Mouse (Mus musculus): ENCODE results near the gene Ndufaf8. TPM values are rescaled to one million over a fixed set of nuclear protein-coding genes. Genes with fewer than 3 reads are reported as not detected.
A peak's percentile ranks its signal among the peaks of the same experiment; 100 is the strongest.

Ndufaf8 gene
- polyA plus RNA-seq, 1 experiment from 2014 or later: 67.0 TPM

DNA sequence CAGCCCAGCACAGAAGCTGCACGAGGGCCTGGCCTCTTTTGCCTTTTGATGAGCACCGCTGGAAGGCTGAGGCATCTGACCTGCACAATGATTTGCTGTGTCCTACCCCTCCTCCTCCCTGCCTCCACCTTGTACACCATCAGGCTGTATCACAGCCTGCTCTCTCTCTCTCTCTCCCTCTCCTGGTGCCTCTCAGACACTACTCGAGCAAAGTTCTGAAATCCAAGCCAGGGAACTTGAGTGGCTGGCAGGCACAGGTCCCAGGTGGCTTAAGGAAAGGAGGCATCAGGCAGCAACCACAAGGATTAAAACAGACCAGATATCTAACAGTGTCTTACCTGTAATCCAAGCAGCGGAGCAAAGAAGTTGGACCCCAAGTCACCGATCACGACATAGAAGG lies 41.5 kb downstream of the Ndufaf8 start:
- Histone ChIP-seq H3K9ac (no peak overlapping the region), H3K4me1 (peaks cover 22% of the 10 kb centered on the region), H3K36me3 (peaks cover 33% of the 10 kb centered on the region), H3K27ac (no peak overlapping the region), H3K9me3 (no peaks in the 10 kb centered on the region), H3K27me3 (no peaks in the 10 kb centered on the region), H3K4me2 (no peak overlapping the region), H3K4me3 (no peak overlapping the region)
- 74% methylated on average over 6 of the region's 6 CpGs for WGBS
- ATAC-seq (ENCODE audit: insufficient number of reproducible peaks, low FRiP score, low TSS enrichment, low read depth): no peak

DNA sequence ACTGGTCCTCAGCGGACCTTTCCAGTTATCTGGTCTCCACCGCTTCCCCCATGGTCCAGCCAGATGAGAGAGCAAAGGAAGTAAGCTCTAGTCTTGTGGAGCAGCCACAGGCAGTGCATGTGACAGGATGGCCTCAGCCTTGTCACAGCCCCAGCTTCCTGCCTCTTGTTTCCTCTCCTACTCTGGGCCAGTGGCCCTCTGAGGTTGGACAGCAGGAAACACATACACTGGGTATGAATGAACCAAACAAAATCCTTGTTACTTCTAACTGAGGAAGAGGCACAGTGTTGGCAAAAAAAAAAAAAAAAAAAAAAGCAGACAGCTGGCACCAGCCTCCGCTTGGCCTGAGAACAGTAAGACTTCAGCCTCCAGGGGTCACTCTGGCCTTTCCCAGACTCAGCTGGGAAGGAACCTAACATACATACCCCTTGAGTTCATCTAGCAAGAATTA lies 43.9 kb downstream of the Ndufaf8 start:
- peak overlapping the region; percentile 63 for H3K27ac ChIP-seq
- H3K9me3 ChIP-seq: no peaks in the 10 kb centered on the region
- ATAC-seq (ENCODE audit: insufficient number of reproducible peaks, low FRiP score, low TSS enrichment, low read depth): 0 out of 2 replicates have a peak, but pooled peaks have one; percentile 46
- H3K9ac ChIP-seq: no peak overlapping the region
- no peaks in the 10 kb centered on the region for H3K27me3 ChIP-seq
- no peak overlapping the region for H3K4me3 ChIP-seq
- WGBS: 84% methylated on average over 3 of the region's 3 CpGs
- H3K4me1 ChIP-seq: peaks cover 13% of the 10 kb centered on the region
- H3K4me2 ChIP-seq: no peak overlapping the region
- peaks cover 37% of the 10 kb centered on the region; the same call in 1 of the 2 replicates for H3K36me3 ChIP-seq

DNA sequence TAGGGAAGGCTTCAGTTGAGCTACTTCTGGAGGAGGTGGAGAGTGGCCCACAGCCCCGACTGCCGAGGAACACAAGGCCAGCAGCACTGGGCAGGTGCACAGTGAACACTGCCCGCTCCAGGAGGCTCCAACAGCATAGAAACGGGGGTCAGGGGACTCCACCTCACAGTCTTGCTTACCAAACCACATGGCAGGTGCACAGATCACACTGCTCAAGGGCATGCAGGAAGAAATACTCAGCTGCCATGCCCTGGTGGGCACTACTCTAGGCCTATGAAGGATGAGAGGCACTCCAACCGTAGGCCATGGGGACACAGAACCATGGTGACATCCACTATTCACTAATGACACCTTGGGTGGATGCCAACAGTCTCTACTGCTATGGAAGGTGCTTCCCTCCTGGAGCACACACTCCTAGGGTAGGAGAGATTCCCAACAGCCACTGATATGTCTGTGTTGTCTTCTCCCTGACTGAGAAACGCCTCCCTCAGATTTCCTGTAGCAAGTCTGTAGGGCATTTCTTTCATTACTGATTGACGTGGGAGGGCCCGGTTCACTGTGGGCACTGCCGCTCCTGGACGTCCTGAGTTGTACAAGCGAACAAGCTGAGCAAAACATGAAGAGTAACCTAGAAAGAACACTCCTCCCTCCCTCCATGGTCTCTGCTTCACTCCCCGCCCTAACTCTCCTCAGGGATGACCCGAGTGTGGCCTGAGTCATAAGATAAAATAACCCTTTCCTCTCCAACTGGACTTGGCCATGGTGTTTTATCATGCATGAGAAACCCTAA lies 45.2 kb downstream of the Ndufaf8 start:
- Histone ChIP-seq H3K36me3 (peaks cover 29% of the 10 kb centered on the region; the same call in 1 of the 2 replicates), H3K9ac (no peak overlapping the region), H3K27me3 (no peaks in the 10 kb centered on the region), H3K4me1 (peaks cover 9% of the 10 kb centered on the region; the same call in 1 of the 2 replicates), H3K9me3 (no peaks in the 10 kb centered on the region), H3K4me2 (no peak overlapping the region), H3K4me3 (no peak overlapping the region), H3K27ac (peak overlapping the region; percentile 0; the same call in 1 of the 2 replicates)
- WGBS: 76% methylated on average over 13 of the region's 13 CpGs
- no peak for ATAC-seq (ENCODE audit: insufficient number of reproducible peaks, low FRiP score, low TSS enrichment, low read depth)

DNA sequence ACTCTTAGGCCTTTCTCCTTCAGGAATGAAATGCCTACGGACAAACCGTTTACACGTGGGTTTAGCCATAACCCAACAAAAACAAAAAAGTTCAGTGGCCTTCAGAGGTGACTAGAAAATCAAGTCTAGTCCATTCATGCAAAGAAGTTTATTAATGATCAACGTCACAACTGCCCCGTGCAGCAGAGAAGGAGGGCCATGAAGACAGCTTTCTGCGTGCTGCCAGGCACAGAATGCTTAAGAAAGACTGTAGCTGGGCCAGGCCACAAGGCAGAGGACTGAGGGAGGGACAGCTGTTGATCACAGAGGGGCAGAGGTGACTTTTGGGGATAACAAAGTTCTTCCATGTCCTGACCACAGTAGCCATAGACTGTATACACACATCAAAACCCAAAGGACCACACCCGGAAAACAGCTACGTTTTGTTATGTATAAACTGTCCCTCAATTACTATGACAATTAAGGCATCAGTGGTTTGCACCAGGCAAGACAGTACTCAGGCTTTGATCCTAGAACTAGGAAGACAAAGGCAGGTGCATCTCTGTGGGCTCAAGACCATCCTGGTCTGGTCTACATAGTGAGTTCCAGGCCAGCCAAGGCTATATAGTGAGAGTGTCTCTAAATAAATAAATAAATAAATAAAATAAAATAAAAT lies 49.6 kb downstream of the Ndufaf8 start:
- no peaks in the 10 kb centered on the region for H3K9me3 ChIP-seq
- peaks cover 20% of the 10 kb centered on the region; the same call in 1 of the 2 replicates for H3K36me3 ChIP-seq
- no peak overlapping the region for H3K27ac ChIP-seq
- no peak overlapping the region for H3K4me3 ChIP-seq
- no peaks in the 10 kb centered on the region for H3K27me3 ChIP-seq
- no peak for ATAC-seq (ENCODE audit: insufficient number of reproducible peaks, low FRiP score, low TSS enrichment, low read depth)
- peaks cover 23% of the 10 kb centered on the region for H3K4me1 ChIP-seq
- no peak overlapping the region for H3K9ac ChIP-seq
- WGBS: 85% methylated on average over 8 of the region's 8 CpGs
- no peak overlapping the region for H3K4me2 ChIP-seq

DNA sequence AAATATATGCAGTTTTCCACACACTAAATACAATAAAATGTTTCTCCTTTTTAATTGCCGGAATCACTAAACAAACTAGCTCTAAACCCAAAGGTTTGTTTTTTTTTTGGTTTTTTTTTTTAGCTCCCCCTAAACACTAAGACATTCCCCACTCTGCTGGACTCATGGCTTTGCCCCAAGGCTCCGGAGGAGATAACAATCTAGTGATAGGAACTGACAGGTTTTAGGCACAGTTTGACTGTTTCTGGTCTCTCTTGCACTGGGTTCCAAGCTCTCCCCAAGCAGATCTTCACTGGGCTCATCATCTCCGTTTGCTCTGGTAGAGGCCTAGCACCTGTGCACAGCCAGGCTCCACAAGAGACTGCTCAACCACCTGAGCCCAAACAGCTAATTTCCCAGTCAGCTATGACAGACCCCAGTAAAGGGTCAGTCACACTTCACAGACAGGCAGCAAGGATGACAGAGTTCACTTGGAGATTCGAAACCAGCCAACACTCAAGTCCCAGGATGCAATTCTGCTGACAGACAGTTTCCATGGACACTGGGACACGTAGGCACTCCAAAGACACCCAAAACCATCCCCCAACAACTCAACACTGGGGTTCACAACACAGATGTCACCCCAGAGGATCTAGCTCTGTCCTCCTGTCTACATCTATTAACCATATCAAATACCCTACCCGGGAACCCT lies 50.9 kb downstream of the Ndufaf8 start:
- H3K9ac ChIP-seq: no peak overlapping the region
- peak overlapping the region; percentile 88 for H3K4me3 ChIP-seq
- H3K4me1 ChIP-seq: peaks cover 23% of the 10 kb centered on the region
- ATAC-seq (ENCODE audit: insufficient number of reproducible peaks, low FRiP score, low TSS enrichment, low read depth): no peak
- H3K9me3 ChIP-seq: no peaks in the 10 kb centered on the region
- no peaks in the 10 kb centered on the region for H3K27me3 ChIP-seq
- peaks cover 15% of the 10 kb centered on the region; the same call in 1 of the 2 replicates for H3K36me3 ChIP-seq
- WGBS: 38% methylated on average over 6 of the region's 6 CpGs
- no peak overlapping the region for H3K27ac ChIP-seq
- peak overlapping the region; percentile 78 for H3K4me2 ChIP-seq

Small RNA genes within 50 kb of the gene (microRNA-seq; reads per million reads assigned to microRNA genes)
- gene Gm25948: not detected

Other genes starting within 250 kb of the Ndufaf8 start
- gene Chmp6, start 185.5 kb upstream of the Ndufaf8 start, polyA plus RNA-seq (2015; fragmentation: Nextera tagmentation; extraction: Ambion mirVana): 97.2 and 101 TPM in 2 replicates
- gene Baiap2, start 156.2 kb upstream of the Ndufaf8 start, polyA plus RNA-seq (2015; fragmentation: Nextera tagmentation; extraction: Ambion mirVana): 40.2 and 41.9 TPM in 2 replicates
- 6.1 and 7.1 TPM in 2 replicates for gene Aatk, start 51.8 kb upstream of the Ndufaf8 start, polyA plus RNA-seq (2015; fragmentation: Nextera tagmentation; extraction: Ambion mirVana)
- 20.9 and 21.3 TPM in 2 replicates for gene Cep131, start 12.1 kb upstream of the Ndufaf8 start, polyA plus RNA-seq (2015; fragmentation: Nextera tagmentation; extraction: Ambion mirVana)
- gene Tepsin, start 197 bp upstream of the Ndufaf8 start, polyA plus RNA-seq (2015; fragmentation: Nextera tagmentation; extraction: Ambion mirVana): 17.8 TPM in 2 replicates
- 96.1 and 101 TPM in 2 replicates for gene Slc38a10, start 52.4 kb downstream of the Ndufaf8 start, polyA plus RNA-seq (2015; fragmentation: Nextera tagmentation; extraction: Ambion mirVana)
- gene Bahcc1, start 134.0 kb downstream of the Ndufaf8 start, polyA plus RNA-seq (2015; fragmentation: Nextera tagmentation; extraction: Ambion mirVana): 5.8 and 6.7 TPM in 2 replicates
- 2,203 and 2,296 TPM in 2 replicates for gene Actg1, start 249.6 kb downstream of the Ndufaf8 start, polyA plus RNA-seq (2015; fragmentation: Nextera tagmentation; extraction: Ambion mirVana)

Data from limb, embryonic 15.5 days (tissue).